Mouse (Mus musculus): ENCODE results near the gene Prodh2. TPM values are rescaled to one million over a fixed set of nuclear protein-coding genes. Genes with fewer than 3 reads are reported as not detected.
A peak's percentile ranks its signal among the peaks of the same experiment; 100 is the strongest.
"Not testable (repeated sequence)": the region's sequence is repeated elsewhere in the genome, so short reads cannot be mapped to it uniquely, and the experiment has no call there.

Prodh2 gene
- polyA plus RNA-seq, 1 experiment, result not detected

- H3K4me3 ChIP-seq (ENCODE audit: insufficient read depth, low read depth, low read length), result peak overlapping the region; percentile 44
- H3K27ac ChIP-seq (ENCODE audit: insufficient read depth, low read depth, low read length), result no peak overlapping the region
- WGBS, result 12% methylated on average over 26 of the region's 32 CpGs
- peaks cover 2% of the 10 kb centered on the region; the same call in 1 of the 2 replicates for H3K4me1 ChIP-seq (ENCODE audit: control insufficient read depth, insufficient read depth, low read length)
- TF ChIP-seq POLR2A (IDR thresholded peaks at IDR 0.05; ENCODE audit: insufficient read depth, low read depth, low read length), result no peak
These were observed 15.7 kb upstream of the Prodh2 start for GRCm38 (mm10) chr7:30477415-30478381.

GRCm38 (mm10) chr7:30484250-30484649 is 9.2 kb upstream of the Prodh2 start:
- no peak overlapping the region for H3K4me3 ChIP-seq (ENCODE audit: insufficient read depth, low read depth, low read length)
- 60% methylated on average over 8 of the region's 8 CpGs for WGBS
- TF ChIP-seq CTCF (IDR thresholded peaks at IDR 0.05; ENCODE audit: insufficient read depth, low read depth, low read length) (no peak), POLR2A (IDR thresholded peaks at IDR 0.05; ENCODE audit: insufficient read depth, low read depth, low read length) (no peak)
- no peaks in the 10 kb centered on the region for H3K4me1 ChIP-seq (ENCODE audit: control insufficient read depth, insufficient read depth, low read length)
- no peak overlapping the region for H3K27ac ChIP-seq (ENCODE audit: insufficient read depth, low read depth, low read length)

DNA sequence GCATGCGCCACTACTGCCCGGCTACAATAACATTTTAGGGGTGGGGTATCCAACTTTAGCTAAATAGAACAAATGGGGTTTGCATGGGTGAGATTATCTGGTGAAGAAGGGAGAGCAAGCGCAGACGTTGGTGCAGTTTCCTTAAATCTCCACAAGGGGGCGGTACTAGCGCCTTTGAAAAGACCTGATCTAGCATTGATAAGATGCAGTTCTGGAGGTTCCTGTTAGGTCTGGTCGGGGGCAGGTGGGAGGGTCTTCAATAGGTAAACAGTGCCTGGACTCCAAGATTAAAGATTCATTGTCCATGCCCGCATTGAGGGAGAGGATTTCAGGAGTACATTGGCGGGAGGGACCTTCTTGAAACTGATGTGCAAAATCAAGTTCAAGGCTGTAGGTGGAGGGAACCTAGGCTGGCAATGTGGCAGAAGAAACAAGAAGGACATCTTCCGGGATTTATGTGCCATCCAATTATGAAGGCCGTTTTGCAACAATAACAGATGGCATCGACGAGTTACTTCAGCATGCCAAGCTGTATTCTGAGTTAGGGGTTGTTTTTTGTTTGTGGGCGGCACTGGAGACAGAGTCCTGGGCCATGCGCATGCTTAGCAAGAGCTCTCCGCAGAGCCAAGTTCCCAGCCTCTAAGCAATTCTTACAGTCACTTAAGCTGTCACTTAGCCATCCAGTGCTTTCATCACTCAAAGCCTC is 3.0 kb upstream of the Prodh2 start:
- H3K4me3 ChIP-seq (ENCODE audit: insufficient read depth, low read depth, low read length), result no peak overlapping the region
- no peak overlapping the region for H3K27ac ChIP-seq (ENCODE audit: insufficient read depth, low read depth, low read length)
- no peak for TF ChIP-seq CTCF (IDR thresholded peaks at IDR 0.05; ENCODE audit: insufficient read depth, low read depth, low read length)
- no peak for TF ChIP-seq POLR2A (IDR thresholded peaks at IDR 0.05; ENCODE audit: insufficient read depth, low read depth, low read length)
- 25% methylated on average over 16 of the region's 16 CpGs for WGBS
- H3K4me1 ChIP-seq (ENCODE audit: control insufficient read depth, insufficient read depth, low read length), result no peaks in the 10 kb centered on the region

GRCm38 (mm10) chr7:30490957-30491307 is 2.5 kb upstream of the Prodh2 start:
- no peak overlapping the region for H3K27ac ChIP-seq (ENCODE audit: insufficient read depth, low read depth, low read length)
- no peak overlapping the region for H3K4me3 ChIP-seq (ENCODE audit: insufficient read depth, low read depth, low read length)
- TF ChIP-seq POLR2A (IDR thresholded peaks at IDR 0.05; ENCODE audit: insufficient read depth, low read depth, low read length) (no peak), CTCF (IDR thresholded peaks at IDR 0.05; ENCODE audit: insufficient read depth, low read depth, low read length) (no peak)
- H3K4me1 ChIP-seq (ENCODE audit: control insufficient read depth, insufficient read depth, low read length), result no peaks in the 10 kb centered on the region
- 15% methylated on average over 6 of the region's 6 CpGs for WGBS

DNA sequence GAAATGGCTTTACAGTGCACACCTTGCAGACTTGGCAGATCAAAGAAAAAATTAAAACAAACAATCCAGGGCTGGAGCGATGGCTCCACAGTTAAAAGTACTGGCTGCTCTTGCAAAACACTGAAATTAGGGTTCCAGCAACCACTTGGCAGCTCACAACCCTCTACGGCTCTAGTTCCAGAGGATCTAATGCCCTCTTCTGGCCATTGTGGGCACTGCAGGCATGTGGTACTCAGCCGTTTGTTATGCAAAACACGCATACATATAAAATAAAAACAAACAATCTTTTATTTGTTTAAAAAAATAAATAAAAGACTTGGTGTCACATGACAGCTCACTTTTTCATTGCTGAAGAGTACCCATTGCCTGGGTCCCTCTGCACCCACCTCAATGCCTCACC is 657 bp upstream of the Prodh2 start:
- H3K27ac ChIP-seq (ENCODE audit: insufficient read depth, low read depth, low read length), result no peak overlapping the region
- no peaks in the 10 kb centered on the region for H3K4me1 ChIP-seq (ENCODE audit: control insufficient read depth, insufficient read depth, low read length)
- 12% methylated on average over 4 of the region's 4 CpGs for WGBS
- no peak overlapping the region for H3K4me3 ChIP-seq (ENCODE audit: insufficient read depth, low read depth, low read length)
- TF ChIP-seq POLR2A (IDR thresholded peaks at IDR 0.05; ENCODE audit: insufficient read depth, low read depth, low read length) (no peak), CTCF (IDR thresholded peaks at IDR 0.05; ENCODE audit: insufficient read depth, low read depth, low read length) (peak; percentile 19; the same call in 1 of the 2 replicates)

DNA sequence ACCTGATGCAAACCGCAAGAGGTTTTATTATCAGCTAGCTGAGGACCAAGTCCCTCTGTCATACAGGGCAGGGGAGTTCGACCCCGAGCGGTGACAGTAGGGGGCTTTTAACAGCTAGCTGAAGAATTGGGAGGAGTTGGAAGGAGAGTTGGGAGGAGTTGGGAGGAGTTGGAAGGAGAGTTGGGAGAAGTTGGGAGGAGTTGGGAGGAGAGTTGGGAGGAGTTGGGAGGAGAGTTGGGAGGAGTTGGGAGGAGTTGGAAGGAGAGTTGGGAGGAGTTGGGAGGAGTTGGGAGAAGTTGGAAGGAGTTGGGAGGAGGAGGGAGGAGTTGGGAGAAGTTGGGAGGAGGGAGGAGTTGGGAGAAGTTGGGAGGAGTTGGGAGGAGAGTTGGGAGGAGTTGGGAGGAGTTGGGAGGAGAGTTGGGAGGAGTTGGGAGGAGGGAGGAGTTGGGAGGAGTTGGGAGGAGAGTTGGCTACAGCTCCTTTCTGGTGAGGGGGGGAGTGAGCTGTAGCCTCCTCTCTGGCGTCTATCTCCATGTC is 2.2 kb downstream of the Prodh2 start:
- WGBS, result 52% methylated on average over 5 of the region's 5 CpGs
- H3K27ac ChIP-seq (ENCODE audit: insufficient read depth, low read depth, low read length); H3K4me3 ChIP-seq (ENCODE audit: insufficient read depth, low read depth, low read length); H3K4me1 ChIP-seq (ENCODE audit: control insufficient read depth, insufficient read depth, low read length): not testable (repeated sequence)

DNA sequence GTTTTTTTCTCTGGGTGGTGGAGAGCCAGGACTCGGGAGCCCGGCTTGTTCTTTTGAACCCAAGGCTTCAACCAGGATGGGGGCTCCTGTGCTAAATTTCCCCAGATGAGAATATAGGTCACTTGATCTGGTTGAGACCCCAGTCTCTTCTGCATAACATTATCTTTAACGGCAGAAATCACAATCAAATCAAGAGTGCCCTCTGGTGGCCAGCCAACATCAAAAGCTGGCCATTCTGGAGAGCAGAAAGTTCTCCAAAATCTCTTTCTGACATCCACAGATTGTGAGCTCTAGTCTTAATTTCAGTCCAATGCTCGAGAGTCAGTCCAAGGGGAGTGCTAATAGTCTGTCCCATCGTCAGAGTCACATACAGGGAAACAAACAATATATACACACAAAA is 7.7 kb downstream of the Prodh2 start:
- not testable (repeated sequence) for H3K4me3 ChIP-seq (ENCODE audit: insufficient read depth, low read depth, low read length); H3K4me1 ChIP-seq (ENCODE audit: control insufficient read depth, insufficient read depth, low read length); H3K27ac ChIP-seq (ENCODE audit: insufficient read depth, low read depth, low read length)
- 66% methylated on average over 5 of the region's 5 CpGs for WGBS

DNA sequence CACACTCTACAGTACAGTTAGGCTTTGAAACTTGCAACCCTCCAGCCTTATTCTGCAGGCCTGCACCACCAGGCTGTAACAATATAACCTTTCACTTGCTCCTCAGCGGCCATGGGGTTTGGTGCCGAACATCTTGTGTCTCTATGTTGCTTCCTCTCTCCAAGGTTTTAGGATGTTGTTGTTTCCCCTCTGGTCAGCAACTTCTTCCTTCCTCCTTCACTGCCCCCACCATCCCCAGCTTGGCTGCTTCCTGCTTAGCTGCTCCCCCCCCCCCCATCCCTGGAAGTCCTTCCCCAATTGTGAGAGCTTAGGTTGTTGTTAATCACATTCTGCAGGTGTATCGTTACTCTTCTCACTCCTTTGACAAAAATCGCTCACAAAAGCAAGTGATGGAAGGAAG is 14.6 kb downstream of the Prodh2 start:
- Histone ChIP-seq H3K4me3 (ENCODE audit: insufficient read depth, low read depth, low read length) (no peak overlapping the region), H3K27ac (ENCODE audit: insufficient read depth, low read depth, low read length) (no peak overlapping the region), H3K4me1 (ENCODE audit: control insufficient read depth, insufficient read depth, low read length) (no peaks in the 10 kb centered on the region)
- WGBS, result 61% methylated on average over 4 of the region's 4 CpGs
- TF ChIP-seq POLR2A (IDR thresholded peaks at IDR 0.05; ENCODE audit: insufficient read depth, low read depth, low read length) (no peak), CTCF (IDR thresholded peaks at IDR 0.05; ENCODE audit: insufficient read depth, low read depth, low read length) (no peak)

- no peaks in the 10 kb centered on the region for H3K4me1 ChIP-seq (ENCODE audit: control insufficient read depth, insufficient read depth, low read length)
- H3K27ac ChIP-seq (ENCODE audit: insufficient read depth, low read depth, low read length), result no peak overlapping the region
- no peak overlapping the region for H3K4me3 ChIP-seq (ENCODE audit: insufficient read depth, low read depth, low read length)
- 74% methylated on average over 24 of the region's 24 CpGs for WGBS
- no peak for TF ChIP-seq POLR2A (IDR thresholded peaks at IDR 0.05; ENCODE audit: insufficient read depth, low read depth, low read length)
- no peak for TF ChIP-seq CTCF (IDR thresholded peaks at IDR 0.05; ENCODE audit: insufficient read depth, low read depth, low read length)
These were observed 21.8 kb downstream of the Prodh2 start for GRCm38 (mm10) chr7:30515003-30515760.

Measured in olfactory bulb, adult 2 months (tissue).